Mouse (Mus musculus) heart, embryonic 16.5 days (tissue): ENCODE results near the gene Samd15. TPM values are rescaled to one million over a fixed set of nuclear protein-coding genes. Genes with fewer than 3 reads are reported as not detected.
"Not testable (repeated sequence)": the region's sequence is repeated elsewhere in the genome, so short reads cannot be mapped to it uniquely, and the experiment has no call there.

ENCODE experiments used
- ATAC-seq: fragments of 200-750 bp; cut with Nextera tagmentation; replicated peaks from 2 replicates; pipeline ENCODE4 v1.8.0; 2017; ENCODE audit warnings: moderate number of reproducible peaks; ENCODE audit not compliant: insufficient read depth, low FRiP score; ENCODE audit errors: extremely low read depth
- H3K27ac ChIP-seq: fragments of 300-500 bp; sonication (generic); 2 replicates; pipeline ENCODE4 v1.5.1; 2014; ENCODE audit warnings: mild to moderate bottlenecking, low read length, control low read depth, moderate library complexity
- H3K27me3 ChIP-seq: fragments of 300-500 bp; sonication (generic); 2 replicates; pipeline ENCODE4 v1.6.1; 2014; ENCODE audit warnings: low read length, mixed read lengths; ENCODE audit not compliant: control insufficient read depth, insufficient read depth
- H3K36me3 ChIP-seq: fragments of 300-500 bp; sonication (generic); 2 replicates; pipeline ENCODE4 v1.6.1; 2014; ENCODE audit not compliant: control insufficient read depth, insufficient read depth
- H3K4me1 ChIP-seq: fragments of 300-500 bp; sonication (generic); 2 replicates; pipeline ENCODE4 v1.6.1; 2014; ENCODE audit warnings: low read length, mixed read lengths; ENCODE audit not compliant: control insufficient read depth, insufficient read depth
- H3K4me2 ChIP-seq: fragments of 300-500 bp; sonication (generic); 2 replicates; pipeline ENCODE4 v1.6.1; 2014; ENCODE audit warnings: low read depth, mild to moderate bottlenecking, control low read depth, low read length
- H3K4me3 ChIP-seq: fragments of 300-500 bp; sonication (generic); 2 replicates; pipeline ENCODE4 v1.5.1; 2014; ENCODE audit warnings: mild to moderate bottlenecking, control low read depth, low read length
- H3K9ac ChIP-seq: fragments of 300-500 bp; sonication (generic); 2 replicates; pipeline ENCODE4 v1.6.1; 2014; ENCODE audit warnings: low read length, control low read depth
- H3K9me3 ChIP-seq: fragments of 300-500 bp; sonication (generic); replicated peaks from 2 replicates; pipeline ENCODE4 v1.6.1; 2016; ENCODE audit warnings: low read length; ENCODE audit not compliant: control insufficient read depth
- WGBS: fragments of 180-500 bp; shearing (Covaris S2); extraction: QIAGEN DNeasy Blood & Tissue Kit; methylation state at CpG from one replicate; pipeline ENCODE4 v1.1.7; 2014; 5-methylcytosine and 5-hydroxymethylcytosine counted together
- polyA plus RNA-seq: library from polyadenylated mRNA; unstranded; fragments of >200 nt; fragmentation: Nextera tagmentation; extraction: Ambion mirVana; gene quantifications from 2 replicates; pipeline ENCODE4 v1.2.1, GENCODE M21; 2015

Gene Samd15
- 0.72 and 0.91 TPM in 2 replicates for polyA plus RNA-seq

DNA sequence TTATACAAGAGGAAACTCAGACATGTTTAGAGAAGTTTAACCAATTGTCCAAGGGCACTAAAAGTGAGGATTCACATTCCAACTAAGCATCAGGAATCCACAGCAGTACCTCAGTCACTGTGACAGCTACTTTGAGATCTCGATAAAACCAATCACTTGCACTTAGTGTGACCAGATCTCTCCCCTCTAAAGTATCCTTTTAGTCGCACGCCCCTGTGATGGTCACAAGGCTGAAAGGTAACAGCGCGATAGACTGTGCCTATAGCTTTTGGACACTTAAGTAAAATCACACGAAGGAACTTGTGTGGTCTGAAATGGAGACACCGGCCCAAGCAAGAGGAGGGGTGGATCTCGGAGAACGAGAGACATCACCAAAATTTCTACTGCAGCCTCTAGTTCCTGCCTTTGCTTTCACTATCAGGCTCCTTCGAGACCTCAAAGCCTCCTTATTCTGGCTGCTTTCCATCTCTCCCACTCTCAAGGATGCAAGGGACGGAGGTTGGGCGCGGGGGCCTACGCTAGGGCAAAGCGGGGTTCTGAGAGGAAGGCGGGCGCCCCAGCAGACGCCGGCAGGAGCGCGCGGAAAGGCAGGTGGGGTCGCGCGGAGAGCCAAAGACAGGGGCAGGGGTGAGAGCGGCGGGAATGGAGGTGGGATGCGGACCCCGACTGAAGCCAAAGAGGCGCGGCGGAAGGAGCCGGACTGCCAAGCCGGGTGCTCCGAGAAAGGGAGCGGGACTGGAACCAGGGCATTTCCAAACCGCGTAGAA, at the start of gene Samd15:
Samd15 (plus strand) TSS at position 518 of the 767 bp plus-strand sequence.
- no peaks in the 10 kb centered on the region for H3K9me3 ChIP-seq
- peak; percentile 72 for ATAC-seq
- peak within 1 kb of the TSS; percentile 95 for H3K4me2 ChIP-seq
- 1% methylated on average over 38 of the region's 38 CpGs for WGBS
- peak within 1 kb of the TSS; percentile 88 for H3K9ac ChIP-seq
- no peaks in the 10 kb centered on the region for H3K27me3 ChIP-seq
- no peaks in the 10 kb centered on the region for H3K36me3 ChIP-seq
- peaks cover 4% of the 10 kb centered on the region; the same call in 1 of the 2 replicates for H3K4me1 ChIP-seq
- H3K4me3 ChIP-seq = peak within 1 kb of the TSS; percentile 81
- peak within 1 kb of the TSS; percentile 51 for H3K27ac ChIP-seq

- not testable (repeated sequence) for H3K9me3 ChIP-seq, H3K4me2 ChIP-seq, H3K27me3 ChIP-seq, H3K4me1 ChIP-seq, H3K4me3 ChIP-seq, H3K27ac ChIP-seq, H3K9ac ChIP-seq, H3K36me3 ChIP-seq, ATAC-seq
- 88% methylated on average over 4 of the region's 4 CpGs for WGBS
These were observed 45.1 kb upstream of the Samd15 start for GRCm38 (mm10) chr12:87154448-87154847.

- Histone ChIP-seq H3K9me3 (peaks cover 4% of the 10 kb centered on the region), H3K4me1 (no peaks in the 10 kb centered on the region), H3K27me3 (no peaks in the 10 kb centered on the region), H3K4me2 (no peak overlapping the region; the same call in 1 of the 2 replicates), H3K36me3 (no peaks in the 10 kb centered on the region), H3K9ac (0 out of 2 replicates have a peak overlapping the region, but pooled peaks have one; percentile 15), H3K4me3 (no peak overlapping the region), H3K27ac (no peak overlapping the region)
- WGBS = 47% methylated on average over 4 of the region's 4 CpGs
- no peak for ATAC-seq
These were observed 42.2 kb upstream of the Samd15 start for GRCm38 (mm10) chr12:87157361-87157760.

DNA sequence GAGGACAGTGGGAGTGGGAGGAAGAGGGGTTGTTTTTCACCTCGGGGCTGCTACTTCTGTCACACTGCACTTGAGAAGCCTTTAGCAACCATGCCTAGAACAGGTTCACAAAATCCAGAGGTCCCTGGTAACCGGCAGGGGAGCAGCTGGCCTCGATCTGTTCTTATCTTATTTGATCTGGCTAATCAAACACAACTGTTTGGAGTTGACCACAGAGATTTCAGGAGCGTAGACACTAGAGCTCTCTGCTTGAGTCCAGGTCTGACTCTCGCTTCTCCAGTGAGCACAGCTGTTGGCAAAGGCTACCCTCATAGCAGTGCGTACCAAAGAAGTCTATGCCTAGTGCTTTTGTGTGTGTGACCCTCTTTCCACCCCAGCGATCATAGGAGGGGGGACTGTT, 41.4 kb upstream of the Samd15 start:
- Histone ChIP-seq H3K36me3 (no peaks in the 10 kb centered on the region), H3K4me2 (no peak overlapping the region), H3K4me3 (no peak overlapping the region), H3K27me3 (no peaks in the 10 kb centered on the region), H3K9ac (no peak overlapping the region), H3K27ac (no peak overlapping the region), H3K4me1 (no peaks in the 10 kb centered on the region), H3K9me3 (no peaks in the 10 kb centered on the region)
- no peak for ATAC-seq
- WGBS = 65% methylated on average over 7 of the region's 7 CpGs

GRCm38 (mm10) chr12:87160310-87160709, 39.2 kb upstream of the Samd15 start:
- no peak for ATAC-seq
- no peak overlapping the region for H3K4me2 ChIP-seq
- H3K9me3 ChIP-seq = no peaks in the 10 kb centered on the region
- H3K4me3 ChIP-seq = no peak overlapping the region
- no peaks in the 10 kb centered on the region for H3K4me1 ChIP-seq
- H3K27ac ChIP-seq = no peak overlapping the region
- WGBS = 85% methylated on average over 1 of the region's 1 CpGs
- H3K27me3 ChIP-seq = no peaks in the 10 kb centered on the region
- peaks cover 6% of the 10 kb centered on the region; the same call in 1 of the 2 replicates for H3K36me3 ChIP-seq
- no peak overlapping the region for H3K9ac ChIP-seq

- Histone ChIP-seq H3K4me3 (no peak overlapping the region), H3K9me3 (no peaks in the 10 kb centered on the region), H3K36me3 (peaks cover 6% of the 10 kb centered on the region; the same call in 1 of the 2 replicates), H3K27me3 (no peaks in the 10 kb centered on the region), H3K9ac (no peak overlapping the region), H3K27ac (no peak overlapping the region), H3K4me2 (no peak overlapping the region), H3K4me1 (no peaks in the 10 kb centered on the region)
- no peak for ATAC-seq
- 84% methylated on average over 5 of the region's 5 CpGs for WGBS
These were observed 38.7 kb upstream of the Samd15 start for GRCm38 (mm10) chr12:87160815-87161214.

DNA sequence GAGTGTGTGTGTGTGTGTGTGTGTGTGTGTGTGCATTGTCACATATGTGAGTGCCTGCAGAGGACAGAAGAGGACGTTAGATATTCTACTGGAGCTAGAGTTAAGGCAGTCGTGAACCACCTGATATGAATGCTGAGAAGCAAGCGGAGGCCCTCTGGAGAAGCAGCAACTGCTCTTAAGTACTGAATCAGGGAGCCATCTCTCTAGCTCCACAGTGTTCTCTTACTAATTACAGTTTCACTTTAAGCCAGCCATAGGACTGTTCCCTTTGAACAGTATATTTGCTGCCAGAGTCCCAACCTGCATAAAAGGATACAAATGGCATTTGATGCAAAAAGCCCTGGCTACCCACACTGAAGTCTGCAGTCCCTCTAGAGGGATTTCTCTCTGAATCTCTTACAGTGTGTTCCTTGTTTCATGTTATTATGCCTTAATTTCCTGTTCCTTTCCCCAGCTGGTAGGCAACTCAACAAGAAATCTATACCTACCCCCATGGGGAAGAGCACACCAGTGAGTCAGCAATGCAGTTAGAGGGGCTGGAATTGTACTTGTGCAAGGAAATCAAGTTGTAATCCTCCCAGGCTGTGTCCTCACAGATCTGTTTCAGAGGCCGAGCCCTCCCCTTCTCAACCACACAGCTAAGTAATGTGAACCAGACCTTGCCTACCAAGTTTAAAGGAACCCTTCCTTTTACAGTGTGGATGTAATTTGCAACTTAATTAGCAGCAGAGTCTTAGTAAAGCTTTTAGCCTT, 24.2 kb upstream of the Samd15 start:
- H3K4me1 ChIP-seq = no peaks in the 10 kb centered on the region
- no peak overlapping the region for H3K4me2 ChIP-seq
- H3K9me3 ChIP-seq = no peaks in the 10 kb centered on the region
- WGBS = 62% methylated on average over 4 of the region's 4 CpGs
- no peak overlapping the region for H3K9ac ChIP-seq
- H3K4me3 ChIP-seq = no peak overlapping the region
- H3K27me3 ChIP-seq = no peaks in the 10 kb centered on the region
- ATAC-seq = no peak
- no peak overlapping the region for H3K27ac ChIP-seq
- 0 out of 2 replicates have a peak, but pooled peaks cover 3% of the 10 kb centered on the region for H3K36me3 ChIP-seq

DNA sequence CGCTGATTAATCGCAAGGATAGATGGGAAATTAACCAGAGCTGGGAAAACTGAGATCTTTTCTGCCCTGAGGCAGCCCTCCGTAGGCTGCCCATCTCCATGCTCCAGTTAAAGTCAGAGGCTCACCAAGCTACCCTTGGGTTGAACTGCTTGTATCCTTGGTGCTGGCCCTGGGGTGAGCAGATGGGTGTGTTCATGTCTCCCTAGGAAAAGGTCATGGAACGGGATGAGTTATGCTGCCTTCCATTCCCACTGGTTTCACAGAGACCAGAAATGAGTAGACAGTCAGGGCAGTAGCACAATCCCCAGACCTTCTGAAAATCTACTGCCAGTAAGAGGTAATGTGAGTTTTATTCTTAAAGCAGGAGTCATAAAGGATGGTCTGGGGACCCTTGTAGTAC, 21.9 kb upstream of the Samd15 start:
- H3K9me3 ChIP-seq = no peaks in the 10 kb centered on the region
- ATAC-seq = no peak
- WGBS = 93% methylated on average over 4 of the region's 4 CpGs
- no peak overlapping the region for H3K9ac ChIP-seq
- H3K4me1 ChIP-seq = no peaks in the 10 kb centered on the region
- H3K4me3 ChIP-seq = no peak overlapping the region
- no peaks in the 10 kb centered on the region for H3K27me3 ChIP-seq
- no peak overlapping the region for H3K4me2 ChIP-seq
- no peaks in the 10 kb centered on the region for H3K36me3 ChIP-seq
- no peak overlapping the region for H3K27ac ChIP-seq

DNA sequence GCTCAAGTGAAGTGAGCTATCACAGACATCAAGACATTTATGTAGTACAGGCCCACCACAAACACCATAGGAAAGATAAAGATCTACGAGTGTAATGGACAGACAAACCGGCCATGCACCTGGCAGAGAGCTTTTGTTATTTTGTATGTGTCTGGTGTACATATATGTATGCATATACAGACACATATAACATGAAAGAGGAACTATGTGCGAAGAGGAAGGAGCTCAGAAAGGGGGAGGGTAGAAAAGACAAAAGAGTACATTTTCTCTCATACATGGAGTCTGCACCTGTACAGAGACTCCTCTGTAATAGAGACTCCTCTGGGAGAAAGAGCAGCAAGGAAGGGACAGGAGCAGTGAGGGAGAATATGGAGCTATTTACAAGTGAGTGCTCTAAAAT, 6.5 kb upstream of the Samd15 start:
- Histone ChIP-seq H3K4me3 (no peak overlapping the region), H3K4me1 (no peaks in the 10 kb centered on the region), H3K9ac (no peak overlapping the region), H3K9me3 (no peaks in the 10 kb centered on the region), H3K27ac (no peak overlapping the region), H3K36me3 (no peaks in the 10 kb centered on the region), H3K4me2 (no peak overlapping the region), H3K27me3 (no peaks in the 10 kb centered on the region)
- 77% methylated on average over 3 of the region's 3 CpGs for WGBS
- ATAC-seq = no peak
